In the genomic region with DNA sequence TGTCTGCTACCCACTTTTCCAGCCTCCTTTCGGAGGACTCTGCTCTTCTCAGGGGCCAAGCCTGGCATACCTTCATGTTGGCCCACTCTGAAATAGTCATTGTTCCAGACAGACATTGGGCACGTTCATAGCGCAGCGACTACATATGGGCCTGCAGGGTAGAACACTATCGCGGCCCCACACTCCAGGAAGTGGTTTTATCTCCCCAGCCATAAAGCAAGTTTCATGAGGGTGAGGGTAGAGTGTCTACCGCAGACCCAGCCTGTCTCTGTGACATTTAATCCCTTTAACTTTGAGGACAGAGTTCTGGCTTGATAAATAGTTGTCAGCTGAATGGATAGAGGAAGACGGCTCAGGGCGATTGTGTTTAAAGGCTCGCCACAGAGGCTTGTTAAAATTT, we compare ENCODE assay signal across 9 mouse cellular contexts.
DNase-seq lines count a peak whose midpoint lies in the region; ATAC-seq and TF ChIP-seq lines count a peak whose summit lies in the region.
"Had no signal": no experiment of that assay in that cellular context is flagged by ENCODE, and none has a peak within 500 bp of the region (broad histone marks: within the 10 kb centered on the region; RNA-seq: fewer than 3 reads in every experiment).

No protein-coding gene starts in this region.

- peak; percentile 93 for TF ChIP-seq EP300 in liver, embryonic 14.5 days (IDR thresholded peaks at IDR 0.05; ENCODE audit: low read depth)

- 12% methylated on average over 10 of the region's 10 CpGs for WGBS in kidney, postnatal 0 days
- 18% methylated on average over 10 of the region's 10 CpGs for WGBS in embryonic facial prominence, embryonic 11.5 days
- 8% methylated on average over 10 of the region's 10 CpGs for WGBS in liver, embryonic 14.5 days (ENCODE audit: insufficient replicate concordance)

- no peak overlapping the region for H3K27ac ChIP-seq in kidney, postnatal 0 days
- peak overlapping the region; percentile 72 for H3K27ac ChIP-seq in embryonic facial prominence, embryonic 11.5 days (replicated peaks; ENCODE audit: low read depth, low read length)
- H3K27ac ChIP-seq in liver, embryonic 14.5 days = peak overlapping the region; percentile 80

- no peak for TF ChIP-seq CTCF in kidney, postnatal 0 days (IDR thresholded peaks at IDR 0.05; ENCODE audit: low read depth)
- 0 out of 2 replicates have a peak, but pooled peaks have one; percentile 18 for TF ChIP-seq CTCF in liver, embryonic 14.5 days (IDR thresholded peaks at IDR 0.05; ENCODE audit: low read depth)

- H3K36me3 ChIP-seq in kidney, postnatal 0 days (ENCODE audit: insufficient read depth, low read length) = no peaks in the 10 kb centered on the region
- no peaks in the 10 kb centered on the region for H3K36me3 ChIP-seq in embryonic facial prominence, embryonic 11.5 days (replicated peaks; ENCODE audit: control insufficient read depth, insufficient read depth, low read depth, low read length)
- H3K36me3 ChIP-seq in liver, embryonic 14.5 days (replicated peaks; ENCODE audit: control insufficient read depth, insufficient read depth, low read depth) = no peaks in the 10 kb centered on the region

- H3K9me3 ChIP-seq in kidney, postnatal 0 days (replicated peaks; ENCODE audit: low read length) = no peaks in the 10 kb centered on the region
- H3K9me3 ChIP-seq in embryonic facial prominence, embryonic 11.5 days (replicated peaks; ENCODE audit: control insufficient read depth, low read length) = no peaks in the 10 kb centered on the region
- H3K9me3 ChIP-seq in liver, embryonic 14.5 days (ENCODE audit: control insufficient read depth, low read length) = no peaks in the 10 kb centered on the region

- no peak overlapping the region for H3K4me3 ChIP-seq in kidney, postnatal 0 days (replicated peaks; ENCODE audit: low read depth, low read length)
- no peak overlapping the region for H3K4me3 ChIP-seq in embryonic facial prominence, embryonic 11.5 days (ENCODE audit: low read depth, low read length)
- H3K4me3 ChIP-seq in liver, embryonic 14.5 days (ENCODE audit: insufficient read depth in 1 of 2, low read depth in 2 of 2, low read length in 2 of 2) = peak overlapping the region in 1 of 2 experiments; percentile 13; a peak in 1 of 4 replicates

- no peak overlapping the region for H3K9ac ChIP-seq in kidney, postnatal 0 days (ENCODE audit: low read depth, low read length)
- no peak overlapping the region for H3K9ac ChIP-seq in embryonic facial prominence, embryonic 11.5 days (replicated peaks; ENCODE audit: low read length)
- peak overlapping the region; percentile 35 for H3K9ac ChIP-seq in liver, embryonic 14.5 days (replicated peaks)

- H3K27me3 ChIP-seq in kidney, postnatal 0 days (ENCODE audit: insufficient read depth, low read length) = no peaks in the 10 kb centered on the region
- no peaks in the 10 kb centered on the region for H3K27me3 ChIP-seq in embryonic facial prominence, embryonic 11.5 days (ENCODE audit: control insufficient read depth, insufficient read depth, low read length)
- H3K27me3 ChIP-seq in liver, embryonic 14.5 days (ENCODE audit: control insufficient read depth, insufficient read depth, low read length) = no peaks in the 10 kb centered on the region

- peak; percentile 43 for DNase-seq in kidney, postnatal 0 days (ENCODE audit: low spot score)
- DNase-seq in kidney, postnatal 10 days = no peak
- DNase-seq in embryonic facial prominence, embryonic 11.5 days (ENCODE audit: low spot score) = peak; percentile 51
- peak; percentile 60 to 79 (median 78) for DNase-seq in liver, embryonic 14.5 days (ENCODE audit: low read depth in 3 of 3, low spot score in 3 of 3)
- peak; percentile 81 for DNase-seq in thymus, postnatal 14 days
- DNase-seq in MN1 (ENCODE audit: low spot score) = no peak
- DNase-seq in gastrocnemius, postnatal 10 days = no peak
- DNase-seq in urinary bladder, postnatal 4 days (ENCODE audit: low spot score in 2 of 2) = no peak
- DNase-seq: cerebellum, postnatal 36 days had no signal

- H3K4me1 ChIP-seq in kidney, postnatal 0 days (replicated peaks; ENCODE audit: insufficient read depth, low read length) = 0 out of 2 replicates have a peak, but pooled peaks cover 9% of the 10 kb centered on the region
- no peaks in the 10 kb centered on the region for H3K4me1 ChIP-seq in embryonic facial prominence, embryonic 11.5 days (ENCODE audit: control insufficient read depth, insufficient read depth, low read length)
- H3K4me1 ChIP-seq in liver, embryonic 14.5 days (replicated peaks; ENCODE audit: control insufficient read depth in 2 of 2, insufficient read depth in 2 of 2, low read length in 1 of 2) = peaks cover 22 to 26% of the 10 kb centered on the region in 2 experiments

- no peak overlapping the region for H3K4me2 ChIP-seq in kidney, postnatal 0 days (ENCODE audit: low read length)
- H3K4me2 ChIP-seq in embryonic facial prominence, embryonic 11.5 days (ENCODE audit: low read depth, low read length) = 0 out of 2 replicates have a peak overlapping the region, but pooled peaks have one; percentile 3
- peak overlapping the region; percentile 61 for H3K4me2 ChIP-seq in liver, embryonic 14.5 days (ENCODE audit: low read depth)

- ATAC-seq in kidney, postnatal 0 days (replicated peaks; ENCODE audit: low FRiP score, low read depth) = no peak
- ATAC-seq in embryonic facial prominence, embryonic 11.5 days (replicated peaks; ENCODE audit: insufficient number of reproducible peaks, low FRiP score, low TSS enrichment, low read depth) = peak; percentile 68; the same call in 1 of the 2 replicates
- peak; percentile 100 for ATAC-seq in liver, embryonic 14.5 days (ENCODE audit: insufficient read depth)

Comparison
In these comparisons a context has a peak if more than half of its experiments do, and no peak if none do; other contexts are left out.
1. DNase-seq: peak in kidney, postnatal 0 days (single experiment), embryonic facial prominence, embryonic 11.5 days (single experiment), liver, embryonic 14.5 days (3 of 3) and thymus, postnatal 14 days (single experiment); none in kidney, postnatal 10 days (single experiment), MN1 (single experiment), gastrocnemius, postnatal 10 days (single experiment) and urinary bladder, postnatal 4 days (0 of 2).